Mouse (Mus musculus) right cerebral cortex, adult 2 months (tissue): Measurements from ENCODE around the gene Tbc1d8.

Experiments
- DNase-seq, 2 experiments: peaks; one replicate each; pipeline ENCODE4 v3.0.0; 2021 to 2022; ENCODE audit warnings: low spot score in 2 of 2

The Tbc1d8 gene

GRCm38 (mm10) chr1:39446178-39446577, 32.4 kb downstream of the Tbc1d8 start:
- DNase-seq, result peak; percentile 78 to 82

- no peak for DNase-seq
Measured at GRCm38 (mm10) chr1:39445303-39446050, 33.1 kb downstream of the Tbc1d8 start.

DNA sequence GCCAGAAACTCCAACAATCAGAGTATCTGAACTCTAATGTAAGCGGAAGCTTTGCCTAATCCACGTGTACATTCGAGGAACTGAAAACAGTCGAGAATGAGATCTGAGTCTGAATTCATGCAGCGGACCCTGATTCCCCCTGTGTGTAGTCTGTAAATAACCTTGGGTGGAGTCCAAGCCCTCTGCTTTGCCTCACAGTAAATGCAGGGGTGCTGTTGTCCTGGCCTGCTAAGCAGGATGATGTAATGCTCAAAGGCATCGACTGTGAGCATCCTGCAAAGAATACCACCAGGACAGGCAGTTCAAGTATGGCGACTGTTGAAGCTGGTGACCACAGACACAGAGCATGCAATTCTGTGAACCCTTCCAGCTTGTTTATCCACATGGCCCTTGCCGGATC, 34.8 kb downstream of the Tbc1d8 start:
- no peak for DNase-seq

DNA sequence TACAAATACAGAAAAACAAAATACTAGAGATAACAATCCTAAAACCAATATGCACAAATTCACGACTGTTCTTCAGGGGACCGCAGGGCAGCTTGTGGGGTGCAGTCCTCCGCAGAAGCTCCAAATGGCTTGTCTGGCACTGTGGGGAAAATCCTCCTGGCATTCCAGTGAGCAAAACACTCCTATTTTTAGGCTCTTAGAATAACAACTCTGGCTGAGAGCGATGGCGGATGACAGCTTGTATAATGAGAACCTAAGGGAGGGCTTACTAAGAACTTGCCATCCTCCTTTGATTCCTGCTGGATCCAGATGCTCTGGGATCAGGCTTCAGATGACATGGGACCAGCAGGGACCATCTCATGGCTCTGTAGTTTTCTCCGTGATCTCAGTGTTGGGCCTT, 36.9 kb downstream of the Tbc1d8 start:
- DNase-seq, result peak; percentile 53 to 59

GRCm38 (mm10) chr1:39439661-39440548, 38.6 kb downstream of the Tbc1d8 start:
- DNase-seq, result no peak

DNA sequence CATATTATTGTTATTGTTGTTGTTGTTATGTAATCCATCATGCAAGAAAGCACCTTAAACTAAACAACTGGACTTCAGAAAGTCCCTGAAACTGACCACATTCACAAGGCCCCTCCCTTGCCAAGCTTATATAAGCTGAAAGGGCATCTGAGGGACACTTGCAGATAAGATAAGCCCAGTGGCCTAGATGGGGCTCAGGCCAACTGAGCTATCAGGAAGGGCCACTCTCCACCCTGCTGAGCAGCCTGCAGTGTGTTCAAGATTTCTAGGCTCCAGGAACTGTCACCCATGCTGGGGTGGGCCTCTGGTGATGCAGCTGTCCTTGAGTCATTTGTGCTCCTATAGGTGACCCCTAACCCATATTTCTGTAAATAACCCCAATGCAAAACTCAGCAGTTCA, 39.9 kb downstream of the Tbc1d8 start:
- no peak for DNase-seq

- no peak for DNase-seq
Measured at GRCm38 (mm10) chr1:39434264-39434663, 44.3 kb downstream of the Tbc1d8 start.

DNA sequence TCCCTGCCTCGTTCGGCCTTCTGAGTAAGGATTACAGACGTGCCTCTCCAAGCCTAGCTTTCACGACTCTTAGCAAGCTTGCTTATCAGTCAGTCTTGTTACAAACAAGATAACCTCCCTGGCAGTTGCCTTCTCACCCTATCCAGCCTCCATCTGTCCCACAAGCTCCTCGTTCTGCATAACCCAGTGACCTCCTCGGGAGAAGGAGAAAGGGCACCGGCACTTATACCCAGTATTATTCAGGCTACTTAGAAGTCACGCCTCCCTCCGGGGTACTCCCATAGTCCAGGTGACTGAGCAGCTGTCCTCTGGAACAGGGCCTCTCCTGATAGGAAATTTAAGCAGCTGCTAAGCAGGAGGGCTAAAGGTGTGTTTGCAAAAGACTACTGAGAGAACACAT, 48.5 kb downstream of the Tbc1d8 start:
- DNase-seq, result no peak

DNA sequence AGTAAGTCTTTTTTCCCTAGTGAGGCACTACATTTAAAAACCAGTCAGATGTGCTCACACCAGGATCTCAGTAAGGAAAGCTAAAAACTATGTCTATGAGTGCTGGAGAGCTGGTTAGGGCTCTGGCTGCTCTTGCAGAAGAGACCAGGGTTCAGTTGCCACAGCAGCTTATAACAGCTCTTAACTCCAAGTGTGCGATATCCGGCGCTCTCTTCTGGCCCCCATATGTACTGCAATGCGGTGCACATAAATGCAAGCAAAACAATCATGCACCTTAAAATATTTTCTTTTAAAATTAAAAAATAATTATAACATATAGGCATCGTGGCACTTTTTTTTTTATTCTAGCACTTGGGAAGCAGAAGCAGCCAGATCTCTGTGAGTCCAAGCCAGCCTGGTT, 49.5 kb downstream of the Tbc1d8 start:
- DNase-seq, result no peak

DNA sequence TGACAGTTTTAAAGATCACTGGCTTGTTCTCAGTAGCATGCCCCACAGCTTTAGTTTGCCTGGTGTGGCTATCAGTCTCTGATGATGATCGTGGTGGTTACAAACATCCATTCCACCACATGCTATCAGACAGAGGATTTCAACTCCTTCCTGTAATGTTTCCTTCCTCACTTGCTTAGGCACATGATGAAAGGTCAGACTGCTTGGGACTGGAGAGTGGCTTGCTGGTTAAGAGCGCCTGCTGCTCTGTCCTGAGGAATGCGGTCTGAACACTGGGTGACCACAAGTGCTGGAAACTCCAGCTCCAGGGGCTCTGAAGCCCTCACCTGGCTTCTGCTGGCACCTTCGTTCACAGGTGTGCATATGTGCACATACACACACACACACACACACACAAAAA, 50.3 kb downstream of the Tbc1d8 start:
- no peak for DNase-seq

- DNase-seq, result no peak
Measured at GRCm38 (mm10) chr1:39425497-39425896, 53.1 kb downstream of the Tbc1d8 start.

DNA sequence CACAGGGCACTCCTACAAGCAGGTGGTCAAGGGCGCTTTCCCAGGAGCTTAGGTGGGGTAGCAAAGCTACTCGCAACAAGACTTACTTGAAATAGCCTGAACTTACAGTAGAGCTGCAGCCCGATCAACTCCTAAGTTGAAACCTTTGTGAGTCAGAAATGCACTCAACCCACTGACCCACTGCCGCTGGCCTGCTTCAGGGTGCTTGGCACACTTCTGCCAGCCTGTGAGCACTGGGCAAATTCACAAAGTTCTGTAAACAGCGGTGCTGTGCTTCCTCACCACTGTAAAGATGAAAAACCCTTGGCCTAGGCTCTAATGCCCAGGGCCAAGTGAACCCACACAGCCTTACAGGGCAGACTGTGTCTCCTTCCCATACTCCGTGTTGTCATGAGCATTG, 57.6 kb downstream of the Tbc1d8 start:
- no peak for DNase-seq

DNA sequence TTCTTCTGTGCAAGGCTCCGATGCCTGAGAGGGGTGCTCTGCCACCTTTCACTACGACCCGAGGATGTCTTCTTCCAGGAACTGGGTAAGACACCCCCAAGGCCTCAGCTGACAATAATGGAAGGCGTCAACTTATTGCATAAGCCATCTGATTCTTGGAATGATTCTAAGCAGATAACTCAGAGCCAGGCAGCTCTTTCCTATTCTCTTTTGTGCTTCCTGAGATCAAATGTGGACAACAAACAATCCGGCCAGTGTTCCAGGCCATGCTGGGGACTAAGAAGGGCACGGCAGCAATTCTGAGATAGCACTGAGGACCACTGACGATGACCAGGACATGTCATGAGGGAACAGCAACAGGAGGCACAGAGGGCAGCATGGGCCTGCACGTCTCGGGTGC, 59.7 kb downstream of the Tbc1d8 start:
- no peak for DNase-seq

- DNase-seq, result no peak
Measured at GRCm38 (mm10) chr1:39417817-39418216, 60.7 kb downstream of the Tbc1d8 start.

GRCm38 (mm10) chr1:39410085-39410821, 68.3 kb downstream of the Tbc1d8 start:
- no peak for DNase-seq

GRCm38 (mm10) chr1:39408668-39409067, 69.9 kb downstream of the Tbc1d8 start:
- no peak for DNase-seq

DNA sequence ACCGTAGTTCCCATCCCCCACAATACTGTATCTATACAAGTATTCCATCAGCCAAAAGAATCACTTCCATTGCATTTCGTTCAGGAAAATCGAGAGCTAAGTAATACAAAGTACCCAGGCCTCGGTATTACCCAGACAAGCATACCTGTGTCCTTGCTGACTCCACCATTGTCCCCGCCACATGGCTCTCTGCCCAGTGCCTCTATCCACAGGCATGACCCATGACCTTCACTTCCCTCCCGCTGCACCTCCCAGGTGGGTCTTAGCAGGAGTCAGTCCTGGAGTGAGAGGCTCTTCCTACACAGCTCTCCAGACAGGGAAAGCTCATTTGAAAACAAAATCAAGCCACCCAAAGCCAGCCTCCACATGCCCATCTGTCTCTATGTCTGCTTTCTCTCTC, 70.4 kb downstream of the Tbc1d8 start:
- no peak for DNase-seq

GRCm38 (mm10) chr1:39407108-39407507, 71.4 kb downstream of the Tbc1d8 start:
- DNase-seq, result no peak

GRCm38 (mm10) chr1:39400173-39400572, 78.4 kb downstream of the Tbc1d8 start:
- DNase-seq, result no peak

DNA sequence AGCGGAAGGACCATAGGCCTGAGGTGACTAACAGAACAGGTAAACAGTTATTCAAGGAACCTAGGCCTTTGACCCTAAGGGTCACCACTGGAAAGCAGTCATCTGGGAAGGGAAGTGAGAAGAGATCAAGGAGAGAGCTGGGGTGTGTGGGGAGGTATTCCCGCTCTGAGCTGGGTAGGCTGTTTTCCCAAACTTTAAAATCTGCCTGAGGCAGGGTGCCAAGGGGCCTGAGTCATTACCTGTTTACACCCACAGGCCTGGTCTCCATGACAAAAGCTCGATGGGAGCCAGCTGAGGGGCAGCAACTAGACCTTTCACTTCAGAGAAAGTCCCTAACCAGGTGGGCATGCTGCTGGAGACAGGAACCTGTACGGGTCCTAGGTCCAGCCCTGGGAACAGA, 79.3 kb downstream of the Tbc1d8 start:
- DNase-seq, result peak; percentile 19 to 23

GRCm38 (mm10) chr1:39398284-39398683, 80.3 kb downstream of the Tbc1d8 start:
- DNase-seq, result no peak

- DNase-seq, result no peak
Measured at GRCm38 (mm10) chr1:39396347-39396746, 82.2 kb downstream of the Tbc1d8 start.
